Mouse (Mus musculus) embryonic facial prominence, embryonic 15.5 days (tissue): ENCODE data around the gene Pkp3. TPM values are rescaled to one million over a fixed set of nuclear protein-coding genes. Genes with fewer than 3 reads are reported as not detected.

Experiments
- ATAC-seq: fragments of 200-750 bp; cut with Nextera tagmentation; 2 replicates; pipeline ENCODE4 v1.8.0; 2017; ENCODE audit warnings: low read depth, moderate TSS enrichment; ENCODE audit not compliant: insufficient number of reproducible peaks, low FRiP score, low TSS enrichment
- H3K27ac ChIP-seq: fragments of 300-500 bp; sonication (generic); replicated peaks from 2 replicates; pipeline ENCODE4 v1.5.1; 2015; ENCODE audit warnings: mild to moderate bottlenecking, inconsistent platforms
- H3K27me3 ChIP-seq: fragments of 300-500 bp; sonication (generic); 2 replicates; pipeline ENCODE4 v1.6.1; 2015; ENCODE audit warnings: inconsistent platforms
- H3K36me3 ChIP-seq: fragments of 300-500 bp; sonication (generic); 2 replicates; pipeline ENCODE4 v1.6.1; 2015; ENCODE audit warnings: mild to moderate bottlenecking, inconsistent platforms
- H3K4me1 ChIP-seq: fragments of 300-500 bp; sonication (generic); 2 replicates; pipeline ENCODE4 v1.6.1; 2015; ENCODE audit warnings: inconsistent platforms
- H3K4me2 ChIP-seq: fragments of 300-500 bp; sonication (generic); replicated peaks from 2 replicates; pipeline ENCODE4 v1.6.1; 2015; ENCODE audit warnings: mild to moderate bottlenecking, inconsistent platforms
- H3K4me3 ChIP-seq: fragments of 300-500 bp; sonication (generic); replicated peaks from 2 replicates; pipeline ENCODE4 v1.5.1; 2015; ENCODE audit warnings: mild to moderate bottlenecking, inconsistent platforms
- H3K9ac ChIP-seq: fragments of 300-500 bp; sonication (generic); 2 replicates; pipeline ENCODE4 v1.6.1; 2015; ENCODE audit warnings: inconsistent platforms
- H3K9me3 ChIP-seq: fragments of 300-500 bp; sonication (generic); replicated peaks from 2 replicates; pipeline ENCODE4 v1.6.1; 2016; ENCODE audit warnings: inconsistent platforms
- WGBS: fragments of 180-500 bp; shearing (Covaris S2); methylation state at CpG from one replicate; pipeline ENCODE4 v1.1.7; 2015; 5-methylcytosine and 5-hydroxymethylcytosine counted together
- polyA plus RNA-seq: library from polyadenylated mRNA; unstranded; fragments of >200 nt; fragmentation: Nextera tagmentation; extraction: Ambion mirVana; gene quantifications from 2 replicates; pipeline ENCODE4 v1.2.1, GENCODE M21; 2015

Gene Pkp3
- polyA plus RNA-seq, 1 experiment from 2014 or later, result 118 TPM

- Histone ChIP-seq H3K9me3 (no peaks in the 10 kb centered on the region), H3K9ac (no peak overlapping the region)
- 88% methylated on average over 14 of the region's 14 CpGs for whole genome bisulfite sequencing
Observed at GRCm38 (mm10) chr7:141058601-141059341, 19.2 kb upstream of the Pkp3 start.

GRCm38 (mm10) chr7:141059929-141060328 lies 18.1 kb upstream of the Pkp3 start:
- no peaks in the 10 kb centered on the region for H3K9me3 ChIP-seq
- 78% methylated on average over 2 of the region's 2 CpGs for WGBS
- H3K27me3 ChIP-seq, result no peaks in the 10 kb centered on the region
- H3K4me2 ChIP-seq, result peak overlapping the region; percentile 80
- peak overlapping the region; percentile 37; the same call in 1 of the 2 replicates for H3K9ac ChIP-seq
- no peak overlapping the region for H3K27ac ChIP-seq
- peak overlapping the region; percentile 65 for H3K4me3 ChIP-seq
- ATAC-seq, result no peak
- peaks cover 7% of the 10 kb centered on the region; the same call in 1 of the 2 replicates for H3K36me3 ChIP-seq
- H3K4me1 ChIP-seq, result peaks cover 14% of the 10 kb centered on the region

More at GRCm38 (mm10) chr7:141058601-141059341, 19.2 kb upstream of the Pkp3 start:
- Histone ChIP-seq H3K4me2 (no peak overlapping the region), H3K36me3 (no peaks in the 10 kb centered on the region), H3K27me3 (no peaks in the 10 kb centered on the region), H3K4me3 (no peak overlapping the region), H3K27ac (no peak overlapping the region), H3K4me1 (peaks cover 14% of the 10 kb centered on the region)
- no peak for ATAC-seq

- peak within 1 kb of the TSS; percentile 80 for H3K4me2 ChIP-seq
- H3K9ac ChIP-seq, result peak within 1 kb of the TSS; percentile 37
- H3K27me3 ChIP-seq, result no peaks in the 10 kb centered on the region
- H3K4me3 ChIP-seq, result peak within 1 kb of the TSS; percentile 65
- H3K36me3 ChIP-seq, result peaks cover 14% of the 10 kb centered on the region; the same call in 1 of the 2 replicates
- no peaks in the 10 kb centered on the region for H3K9me3 ChIP-seq
- ATAC-seq, result peak; percentile 93
- peaks cover 14% of the 10 kb centered on the region for H3K4me1 ChIP-seq
- WGBS, result under 1% methylated on average over 72 of the region's 72 CpGs
- no peak within 1 kb of the TSS for H3K27ac ChIP-seq
Observed at GRCm38 (mm10) chr7:141060426-141061242, 17.4 kb upstream of the Pkp3 start, which contains the start of gene B4galnt4. TSS of gene B4galnt4 (plus strand) at chr7:141061104.

GRCm38 (mm10) chr7:141061269-141061692 lies 16.7 kb upstream of the Pkp3 start:
- WGBS, result under 1% methylated on average over 37 of the region's 37 CpGs
- H3K27ac ChIP-seq, result no peak overlapping the region

GRCm38 (mm10) chr7:141062525-141062924 lies 15.5 kb upstream of the Pkp3 start:
- Histone ChIP-seq H3K36me3 (peaks cover 19% of the 10 kb centered on the region; the same call in 1 of the 2 replicates), H3K4me2 (no peak overlapping the region), H3K9me3 (no peaks in the 10 kb centered on the region), H3K9ac (no peak overlapping the region), H3K27me3 (no peaks in the 10 kb centered on the region), H3K27ac (no peak overlapping the region), H3K4me1 (peaks cover 14% of the 10 kb centered on the region), H3K4me3 (no peak overlapping the region)
- WGBS, result 87% methylated on average over 7 of the region's 7 CpGs
- ATAC-seq, result no peak

More at GRCm38 (mm10) chr7:141061269-141061692, 16.7 kb upstream of the Pkp3 start:
- H3K4me2 ChIP-seq, result peak overlapping the region; percentile 80
- H3K27me3 ChIP-seq, result no peaks in the 10 kb centered on the region
- peaks cover 14% of the 10 kb centered on the region for H3K4me1 ChIP-seq
- peak overlapping the region; percentile 65 for H3K4me3 ChIP-seq
- H3K9ac ChIP-seq, result peak overlapping the region; percentile 37
- H3K36me3 ChIP-seq, result peaks cover 14% of the 10 kb centered on the region; the same call in 1 of the 2 replicates
- no peaks in the 10 kb centered on the region for H3K9me3 ChIP-seq
- ATAC-seq, result 0 out of 2 replicates have a peak, but pooled peaks have one; percentile 9

- H3K4me3 ChIP-seq, result no peak overlapping the region
- H3K27me3 ChIP-seq, result no peaks in the 10 kb centered on the region
- no peak overlapping the region for H3K27ac ChIP-seq
- WGBS, result 93% methylated on average over 3 of the region's 3 CpGs
- ATAC-seq, result no peak
- no peak overlapping the region for H3K9ac ChIP-seq
- peaks cover 14% of the 10 kb centered on the region for H3K4me1 ChIP-seq
- peaks cover 21% of the 10 kb centered on the region; the same call in 1 of the 2 replicates for H3K36me3 ChIP-seq
- no peaks in the 10 kb centered on the region for H3K9me3 ChIP-seq
- H3K4me2 ChIP-seq, result no peak overlapping the region
Observed at GRCm38 (mm10) chr7:141063353-141063752, 14.7 kb upstream of the Pkp3 start.

GRCm38 (mm10) chr7:141064175-141064574 lies 13.8 kb upstream of the Pkp3 start:
- H3K9me3 ChIP-seq, result no peaks in the 10 kb centered on the region
- H3K27ac ChIP-seq, result no peak overlapping the region
- H3K4me3 ChIP-seq, result no peak overlapping the region
- H3K4me1 ChIP-seq, result peaks cover 14% of the 10 kb centered on the region
- 77% methylated on average over 7 of the region's 7 CpGs for WGBS
- ATAC-seq, result no peak
- peaks cover 21% of the 10 kb centered on the region; the same call in 1 of the 2 replicates for H3K36me3 ChIP-seq
- no peak overlapping the region for H3K4me2 ChIP-seq
- no peaks in the 10 kb centered on the region for H3K27me3 ChIP-seq
- no peak overlapping the region for H3K9ac ChIP-seq

GRCm38 (mm10) chr7:141064576-141064975 lies 13.4 kb upstream of the Pkp3 start:
- Histone ChIP-seq H3K9me3 (no peaks in the 10 kb centered on the region), H3K36me3 (peaks cover 21% of the 10 kb centered on the region; the same call in 1 of the 2 replicates), H3K4me3 (no peak overlapping the region), H3K27me3 (0 out of 2 replicates have a peak, but pooled peaks cover under 1% of the 10 kb centered on the region), H3K9ac (no peak overlapping the region), H3K4me2 (no peak overlapping the region), H3K4me1 (peaks cover 14% of the 10 kb centered on the region), H3K27ac (no peak overlapping the region)
- ATAC-seq, result no peak
- WGBS, result 89% methylated on average over 7 of the region's 7 CpGs

GRCm38 (mm10) chr7:141068351-141068750 lies 9.7 kb upstream of the Pkp3 start:
- Histone ChIP-seq H3K36me3 (peaks cover 21% of the 10 kb centered on the region; the same call in 1 of the 2 replicates), H3K27ac (no peak overlapping the region), H3K4me2 (no peak overlapping the region), H3K4me3 (no peak overlapping the region), H3K9ac (no peak overlapping the region), H3K4me1 (peaks cover 18% of the 10 kb centered on the region), H3K27me3 (peaks cover 20% of the 10 kb centered on the region), H3K9me3 (no peaks in the 10 kb centered on the region)
- WGBS, result 79% methylated on average over 19 of the region's 19 CpGs
- ATAC-seq, result no peak

- Histone ChIP-seq H3K4me1 (peaks cover 18% of the 10 kb centered on the region), H3K36me3 (peaks cover 11% of the 10 kb centered on the region; the same call in 1 of the 2 replicates), H3K27me3 (peaks cover 20% of the 10 kb centered on the region), H3K4me2 (peak overlapping the region; percentile 80), H3K9ac (0 out of 2 replicates have a peak overlapping the region, but pooled peaks have one; percentile 15), H3K27ac (no peak overlapping the region), H3K9me3 (no peaks in the 10 kb centered on the region), H3K4me3 (peak overlapping the region; percentile 34)
- no peak; the same call in 1 of the 2 replicates for ATAC-seq
- WGBS, result 1% methylated on average over 51 of the region's 51 CpGs
Observed at GRCm38 (mm10) chr7:141070058-141070862, 7.8 kb upstream of the Pkp3 start.
